In the genomic region with DNA sequence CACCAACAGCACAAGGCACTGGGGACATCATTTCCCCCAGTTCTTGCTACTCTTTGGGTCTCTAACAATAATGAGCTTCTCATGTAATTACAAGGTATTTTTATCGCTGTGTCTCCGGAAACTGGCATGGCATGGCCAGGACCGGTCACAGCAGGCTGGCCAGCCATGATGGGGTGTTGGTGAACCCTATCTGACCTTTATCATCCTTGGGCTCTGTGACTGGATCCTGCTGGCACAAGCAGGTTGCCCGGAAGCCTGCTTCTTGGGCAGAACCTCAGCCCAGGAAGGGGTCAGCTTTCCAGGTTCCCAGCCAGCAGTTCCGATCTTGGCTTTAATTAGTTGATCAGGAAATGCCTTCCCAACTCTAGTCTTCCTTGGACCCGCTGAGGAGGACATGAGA, we compare ENCODE assay signal across 22 mouse cellular contexts. TPM values are rescaled to one million over a fixed set of nuclear protein-coding genes. Genes with fewer than 3 reads are reported as not detected.
A peak's percentile ranks its signal among the peaks of the same experiment; 100 is the strongest.
DNase-seq lines count a peak whose midpoint lies in the region; TF ChIP-seq lines count a peak whose summit lies in the region.
"Had no signal": no experiment of that assay in that cellular context is flagged by ENCODE, and none has a peak within 500 bp of the region (broad histone marks: within the 10 kb centered on the region; RNA-seq: fewer than 3 reads in every experiment).

No protein-coding gene starts in this region.

- intact Hi-C loops in gastrocnemius, adult 2 months (cut with DNase I), result no loop called here

- TF ChIP-seq CTCF in gastrocnemius, adult 2 months (IDR thresholded peaks at IDR 0.05), result no peak
- TF ChIP-seq CTCF in layer of hippocampus, adult 2 months (conservative IDR thresholded peaks at IDR 0.05), result no peak
- TF ChIP-seq CTCF in cerebellum, adult 2 months (IDR thresholded peaks at IDR 0.05; ENCODE audit: borderline replicate concordance, insufficient read depth, low read depth, low read length), result no peak

- TF ChIP-seq POLR2A in cerebellum, adult 2 months (IDR thresholded peaks at IDR 0.05; ENCODE audit: borderline replicate concordance, insufficient read depth, low read length), result no peak

- peaks cover 24% of the 10 kb centered on the region for H3K4me1 ChIP-seq in cerebellum, adult 2 months (ENCODE audit: control insufficient read depth, insufficient read depth, low read length)
- H3K4me1 ChIP-seq: embryonic facial prominence, embryonic 15.5 days; hindbrain, embryonic 12.5 days had no signal

- no peak overlapping the region for H3K4me3 ChIP-seq in gastrocnemius, adult 2 months
- no peak overlapping the region for H3K4me3 ChIP-seq in layer of hippocampus, adult 2 months
- no peak overlapping the region for H3K4me3 ChIP-seq in cerebellum, adult 2 months (replicated peaks; ENCODE audit: insufficient read depth, low read depth, low read length)
- H3K4me3 ChIP-seq: embryonic facial prominence, embryonic 15.5 days; erythroblast, embryonic 14.5 days; forebrain, embryonic 10.5 days; heart, embryonic 10.5 days; hindbrain, embryonic 12.5 days had no signal

- H3K27me3 ChIP-seq in cerebellum, adult 2 months (ENCODE audit: control insufficient read depth, insufficient read depth, low read length), result no peaks in the 10 kb centered on the region
- H3K27me3 ChIP-seq: embryonic facial prominence, embryonic 15.5 days; hindbrain, embryonic 12.5 days had no signal

- 77% methylated on average over 6 of the region's 6 CpGs for WGBS in cerebellum, adult 2 months

- peak; percentile 47 for DNase-seq in gastrocnemius, adult 2 months
- DNase-seq in gastrocnemius, adult 18-20 months (ENCODE audit: low spot score), result no peak
- DNase-seq in layer of hippocampus, adult 2 months (ENCODE audit: low spot score in 2 of 2), result no peak
- DNase-seq in layer of hippocampus, adult 11-12 months (ENCODE audit: low spot score), result no peak
- DNase-seq in kidney, postnatal 10 days, result peak; percentile 36
- DNase-seq in cerebellum, adult 2 months, result no peak
- no peak for DNase-seq in adrenal gland, adult 2 months
- DNase-seq: adrenal gland, postnatal 10 days; B cell, adult 2 months; cerebellum, adult 11 months; cerebellum, adult 9-10 months; embryo, embryonic 11 days; gastrocnemius, postnatal 10 days; heart, adult 18-20 months; heart, postnatal 10 days; heart, postnatal 4 days had no signal

- H3K27ac ChIP-seq in gastrocnemius, adult 2 months, result peak overlapping the region; percentile 93
- peak overlapping the region; percentile 53 for H3K27ac ChIP-seq in layer of hippocampus, adult 2 months
- H3K27ac ChIP-seq in cerebellum, adult 2 months (ENCODE audit: insufficient read depth, low read length), result no peak overlapping the region
- H3K27ac ChIP-seq: embryonic facial prominence, embryonic 15.5 days; forebrain, embryonic 10.5 days; heart, embryonic 10.5 days; hindbrain, embryonic 12.5 days had no signal

RNA-seq across cellular contexts. Expression of a gene that starts 31.0 kb away (rescaled TPM):
- total RNA-seq in gastrocnemius, adult 2 months (2021), result 10 to 100 TPM; 40.7 to 42.5 TPM
- total RNA-seq in gastrocnemius, adult 18-20 months (2021), result 10 to 100 TPM; 35.0 to 45.0 TPM
- total RNA-seq in layer of hippocampus, adult 2 months (2021), result 100 to 1,000 TPM; 133 to 163 TPM
- 89.2 and 99.9 TPM in 2 replicates for polyA plus RNA-seq in cerebellum, adult 2 months (2012; rRNA removed)
- total RNA-seq in adrenal gland, adult 2 months (2021), result 10 to 100 TPM in 1 of 2 experiments, 1 to 10 TPM in 1; 9.5 to 10.1 TPM
- 34.8 and 38.2 TPM in 2 replicates for polyA plus RNA-seq in adrenal gland, adult 2 months (2012; rRNA removed)
- polyA plus RNA-seq: erythroblast, embryonic 14.5 days; forebrain, embryonic 10.5 days; G1E had no signal

RNA-seq across cellular contexts. Expression of a gene that starts 48.9 kb away (rescaled TPM):
- total RNA-seq in gastrocnemius, adult 2 months (2021), result 1 to 10 TPM; 2.2 to 2.4 TPM
- 1 to 10 TPM; 2.1 to 3.9 TPM for total RNA-seq in gastrocnemius, adult 18-20 months (2021)
- 1 to 10 TPM; 1.7 to 2.4 TPM for total RNA-seq in layer of hippocampus, adult 2 months (2021)
- polyA plus RNA-seq in cerebellum, adult 2 months (2012; rRNA removed), result 1.2 and 1.7 TPM in 2 replicates
- 10 to 100 TPM; 22.2 to 25.8 TPM for total RNA-seq in adrenal gland, adult 2 months (2021)
- 27.7 and 28.0 TPM in 2 replicates for polyA plus RNA-seq in adrenal gland, adult 2 months (2012; rRNA removed)

Comparison
In these comparisons a context has a peak if more than half of its experiments do, and no peak if none do; other contexts are left out.
1. DNase-seq: peak in gastrocnemius, adult 2 months (single experiment) and kidney, postnatal 10 days (single experiment); none in gastrocnemius, adult 18-20 months (single experiment), layer of hippocampus, adult 2 months (0 of 2), layer of hippocampus, adult 11-12 months (single experiment), cerebellum, adult 2 months (0 of 2) and adrenal gland, adult 2 months (single experiment).
2. RNA of a gene that starts 48.9 kb away (total RNA-seq): 22.2 to 25.8 TPM in adrenal gland, adult 2 months; 2.1 to 3.9 TPM in gastrocnemius, adult 18-20 months, 1.7 to 2.4 TPM in layer of hippocampus, adult 2 months and 2.2 to 2.4 TPM in gastrocnemius, adult 2 months; every median in the first group is over 4 times any median in the second.